13 mouse cellular contexts compared by ENCODE assay signal in the genomic region with DNA sequence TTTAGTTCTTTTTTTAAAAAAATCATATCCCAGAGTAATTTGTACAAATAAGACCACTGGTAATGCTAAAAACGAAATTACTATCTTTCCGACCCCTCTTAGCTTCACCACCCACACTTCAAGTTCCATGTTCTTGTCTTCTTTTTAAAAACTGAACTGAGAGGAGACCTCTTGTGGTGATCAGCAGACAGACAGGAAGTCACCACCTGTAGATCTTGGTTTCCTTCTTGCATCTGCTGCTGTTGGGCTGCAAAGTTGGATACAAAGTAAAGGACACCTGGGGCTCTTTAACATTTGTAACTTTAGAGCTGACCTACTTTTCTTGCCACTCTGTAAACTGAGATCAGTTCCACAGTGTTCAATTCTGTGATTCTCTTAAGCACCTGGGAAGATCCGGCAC.
DNase-seq lines count a peak whose midpoint lies in the region; ATAC-seq and TF ChIP-seq lines count a peak whose summit lies in the region.
"Had no signal": no experiment of that assay in that cellular context is flagged by ENCODE, and none has a peak within 500 bp of the region (broad histone marks: within the 10 kb centered on the region; RNA-seq: fewer than 3 reads in every experiment).

No protein-coding gene starts in this region.

- no peaks in the 10 kb centered on the region for H3K36me3 ChIP-seq in splenic B cell, adult 2 months (ENCODE audit: control insufficient read depth, insufficient read depth, low read length, poor library complexity, severe bottlenecking)
- H3K36me3 ChIP-seq: limb, embryonic 10.5 days; neural tube, embryonic 13.5 days; stomach, embryonic 15.5 days had no signal

- DNase-seq in layer of hippocampus, adult 2 months (ENCODE audit: low spot score in 2 of 2) = no peak
- DNase-seq in layer of hippocampus, postnatal 25 days (ENCODE audit: extremely low spot score in 1 of 2, low spot score in 1 of 2) = no peak
- peak; percentile 27 to 31 for DNase-seq in B cell, adult 2 months
- DNase-seq in splenic B cell, adult 2 months (ENCODE audit: low read depth, low spot score) = peak; percentile 71
- no peak for DNase-seq in cerebellum, adult 8-10 months
- no peak for DNase-seq in gastrocnemius, postnatal 4 days (ENCODE audit: low spot score in 2 of 2)
- no peak for DNase-seq in retina, postnatal 1 day
- DNase-seq: adrenal gland, adult 2 months; lung, embryonic 14.5 days had no signal

- H3K27ac ChIP-seq in layer of hippocampus, adult 2 months = no peak overlapping the region
- H3K27ac ChIP-seq: limb, embryonic 10.5 days; neural tube, embryonic 13.5 days; stomach, embryonic 15.5 days had no signal

- peak; percentile 76 for TF ChIP-seq CTCF in layer of hippocampus, adult 2 months (conservative IDR thresholded peaks at IDR 0.05)

- peak; percentile 73 for ATAC-seq in CD4-positive, CD25-positive, alpha-beta regulatory T cell, adult 4 months

- no peak overlapping the region for H3K4me3 ChIP-seq in layer of hippocampus, adult 2 months
- H3K4me3 ChIP-seq: limb, embryonic 10.5 days; neural tube, embryonic 13.5 days; stomach, embryonic 15.5 days had no signal

- H3K27me3 ChIP-seq in splenic B cell, adult 2 months (ENCODE audit: control insufficient read depth, insufficient read depth, low read length, poor library complexity, severe bottlenecking) = no peaks in the 10 kb centered on the region
- H3K27me3 ChIP-seq: neural tube, embryonic 13.5 days; stomach, embryonic 15.5 days had no signal

Comparison
In these comparisons a context has a peak if more than half of its experiments do, and no peak if none do; other contexts are left out.
1. DNase-seq: peak in B cell, adult 2 months (2 of 2) and splenic B cell, adult 2 months (single experiment); none in layer of hippocampus, adult 2 months (0 of 2), layer of hippocampus, postnatal 25 days (0 of 2), cerebellum, adult 8-10 months (single experiment), gastrocnemius, postnatal 4 days (0 of 2) and retina, postnatal 1 day (single experiment).